Mouse (Mus musculus): ENCODE measurements at regions not wholly inside any gene's neighbourhood (a gene's known extent, or its start where the extent isn't known, plus 50 kb on each side); places are given as distances from the start of the nearest gene placed in this dataset.
"Not testable (repeated sequence)": the region's sequence is repeated elsewhere in the genome, so short reads cannot be mapped to it uniquely, and the experiment has no call there.

- no peak for DNase-seq (ENCODE audit: low read depth)
These were observed 87.3 kb downstream of the Crisp4 start for GRCm38 (mm10) chr1:18058211-18058971.

GRCm38 (mm10) chr1:18057646-18058210 lies 88.0 kb downstream of the Crisp4 start:
- DNase-seq (ENCODE audit: low read depth), result no peak

- not testable (repeated sequence) for DNase-seq (ENCODE audit: low read depth)
These were observed 88.7 kb downstream of the Crisp4 start for GRCm38 (mm10) chr1:18057003-18057402.

- no peak for DNase-seq (ENCODE audit: low read depth)
These were observed 115.5 kb downstream of the Crisp4 start for GRCm38 (mm10) chr1:18030226-18030625.

- peak; percentile 10 for DNase-seq (ENCODE audit: low read depth)
These were observed 132.8 kb downstream of the Crisp4 start for GRCm38 (mm10) chr1:18012941-18013340.

GRCm38 (mm10) chr1:17980604-17981003 lies 165.1 kb downstream of the Crisp4 start:
- peak; percentile 31 for DNase-seq (ENCODE audit: low read depth)

- no peak for DNase-seq (ENCODE audit: low read depth)
These were observed 167.6 kb downstream of the Crisp4 start for GRCm38 (mm10) chr1:17978086-17978485.

DNA sequence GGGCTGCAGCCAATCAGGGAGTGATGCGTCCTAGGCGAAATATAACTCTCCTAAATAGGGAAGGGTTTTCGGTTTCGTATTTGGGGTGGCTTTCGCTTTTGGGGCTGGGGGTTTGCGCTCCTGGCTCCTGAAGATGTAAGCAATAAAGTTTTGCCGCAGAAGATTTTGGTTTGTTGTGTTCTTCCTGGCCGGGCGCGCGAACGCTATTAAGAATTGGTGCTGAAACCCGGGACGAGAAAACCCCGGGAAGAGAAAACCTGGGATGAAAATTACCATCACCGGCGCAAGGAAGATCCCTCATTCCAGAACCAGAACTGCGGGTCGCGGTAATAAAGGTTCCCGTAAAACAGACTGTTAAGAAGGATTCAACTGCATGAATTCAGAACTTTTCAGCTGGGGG lies 188.8 kb downstream of the Crisp4 start:
- not testable (repeated sequence) for DNase-seq (ENCODE audit: low read depth)

DNA sequence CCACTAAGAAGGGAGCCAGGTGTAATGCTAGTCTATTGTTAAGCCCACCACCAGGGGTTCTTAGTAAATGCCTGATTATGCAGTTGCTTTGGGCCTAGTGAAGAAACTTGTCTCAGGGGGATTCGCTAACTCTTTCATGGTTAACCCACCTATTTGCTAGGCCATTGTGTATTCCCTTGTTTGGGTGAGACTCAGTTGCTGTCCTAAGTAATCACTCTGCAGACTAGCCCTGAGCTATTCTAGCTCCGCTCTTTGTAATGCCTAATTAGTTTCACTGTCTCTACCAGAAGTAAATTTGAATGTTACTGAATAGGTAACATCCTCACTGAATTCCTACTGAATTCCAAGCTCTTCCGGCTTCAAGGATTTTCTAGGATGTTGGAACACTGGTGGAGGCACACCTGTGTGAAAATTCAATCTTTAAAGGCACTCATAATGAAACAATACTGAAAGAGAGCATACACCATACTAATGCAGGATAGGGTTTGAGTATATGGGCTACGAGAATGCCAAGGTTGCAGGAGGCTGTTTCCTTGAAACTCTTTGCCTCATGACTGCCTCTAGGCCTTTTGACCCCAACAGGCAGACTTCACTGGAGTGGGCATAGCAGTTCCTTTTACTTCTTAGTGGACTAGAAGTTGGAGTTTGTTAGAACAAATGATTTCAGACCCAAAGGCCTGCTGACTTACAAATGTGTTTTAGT lies 213.4 kb downstream of the Crisp4 start:
- not testable (repeated sequence) for DNase-seq (ENCODE audit: low read depth)
